In genomic region chr9:21469032-21470024, GRCm38 (mm10) we compare ENCODE assay signal across 8 mouse cellular contexts. TPM values are rescaled to one million over a fixed set of nuclear protein-coding genes. Genes with fewer than 3 reads are reported as not detected.
A peak's percentile ranks its signal among the peaks of the same experiment; 100 is the strongest.
DNase-seq lines count a peak whose midpoint lies in the region; ATAC-seq and TF ChIP-seq lines count a peak whose summit lies in the region.

No protein-coding gene starts in this region.

- no peak overlapping the region for H3K9ac ChIP-seq in forebrain, embryonic 14.5 days (ENCODE audit: low read length)
- no peak overlapping the region for H3K9ac ChIP-seq in forebrain, embryonic 12.5 days
- H3K9ac ChIP-seq in kidney, postnatal 0 days (ENCODE audit: low read depth, low read length), result no peak overlapping the region
- H3K9ac ChIP-seq in lung, embryonic 14.5 days, result no peak overlapping the region

- 86% methylated on average over 20 of the region's 20 CpGs for WGBS in forebrain, embryonic 14.5 days
- 91% methylated on average over 20 of the region's 20 CpGs for WGBS in forebrain, embryonic 12.5 days
- WGBS in kidney, postnatal 0 days, result 87% methylated on average over 20 of the region's 20 CpGs
- WGBS in lung, embryonic 14.5 days, result 80% methylated on average over 20 of the region's 20 CpGs

- no peak overlapping the region for H3K4me3 ChIP-seq in forebrain, embryonic 14.5 days (ENCODE audit: low read depth, low read length)
- no peak overlapping the region for H3K4me3 ChIP-seq in forebrain, embryonic 12.5 days (replicated peaks)
- H3K4me3 ChIP-seq in kidney, postnatal 0 days (replicated peaks; ENCODE audit: low read depth, low read length), result no peak overlapping the region
- H3K4me3 ChIP-seq in lung, embryonic 14.5 days (ENCODE audit: low read depth, low read length), result no peak overlapping the region

- TF ChIP-seq CTCF in kidney, postnatal 0 days (IDR thresholded peaks at IDR 0.05; ENCODE audit: low read depth), result peak; percentile 76
- peak; percentile 68 for TF ChIP-seq CTCF in lung, embryonic 14.5 days (IDR thresholded peaks at IDR 0.05; ENCODE audit: low read depth)

- no peak overlapping the region for H3K4me2 ChIP-seq in forebrain, embryonic 14.5 days (ENCODE audit: low read length)
- H3K4me2 ChIP-seq in forebrain, embryonic 12.5 days, result no peak overlapping the region
- no peak overlapping the region for H3K4me2 ChIP-seq in kidney, postnatal 0 days (ENCODE audit: low read length)
- no peak overlapping the region for H3K4me2 ChIP-seq in lung, embryonic 14.5 days

- H3K4me1 ChIP-seq in forebrain, embryonic 14.5 days (ENCODE audit: control insufficient read depth, insufficient read depth, low read length), result no peaks in the 10 kb centered on the region
- H3K4me1 ChIP-seq in forebrain, embryonic 12.5 days, result no peaks in the 10 kb centered on the region
- no peaks in the 10 kb centered on the region for H3K4me1 ChIP-seq in kidney, postnatal 0 days (replicated peaks; ENCODE audit: insufficient read depth, low read length)
- H3K4me1 ChIP-seq in lung, embryonic 14.5 days (ENCODE audit: insufficient read depth), result no peaks in the 10 kb centered on the region

- no peaks in the 10 kb centered on the region for H3K9me3 ChIP-seq in forebrain, embryonic 14.5 days (replicated peaks; ENCODE audit: control insufficient read depth, low read length)
- no peaks in the 10 kb centered on the region for H3K9me3 ChIP-seq in forebrain, embryonic 12.5 days
- no peaks in the 10 kb centered on the region for H3K9me3 ChIP-seq in kidney, postnatal 0 days (replicated peaks; ENCODE audit: low read length)
- H3K9me3 ChIP-seq in lung, embryonic 14.5 days (ENCODE audit: low read depth, low read length), result no peaks in the 10 kb centered on the region

- peaks cover 73% of the 10 kb centered on the region for H3K36me3 ChIP-seq in forebrain, embryonic 14.5 days (ENCODE audit: control insufficient read depth, insufficient read depth, low read length)
- peaks cover 76% of the 10 kb centered on the region for H3K36me3 ChIP-seq in forebrain, embryonic 12.5 days (replicated peaks)
- peaks cover 45% of the 10 kb centered on the region for H3K36me3 ChIP-seq in kidney, postnatal 0 days (ENCODE audit: insufficient read depth, low read length)
- peaks cover 76% of the 10 kb centered on the region for H3K36me3 ChIP-seq in lung, embryonic 14.5 days (ENCODE audit: insufficient read depth)

- H3K27me3 ChIP-seq in forebrain, embryonic 14.5 days (replicated peaks; ENCODE audit: control insufficient read depth, insufficient read depth, low read length), result no peaks in the 10 kb centered on the region
- no peaks in the 10 kb centered on the region for H3K27me3 ChIP-seq in forebrain, embryonic 12.5 days
- no peaks in the 10 kb centered on the region for H3K27me3 ChIP-seq in kidney, postnatal 0 days (ENCODE audit: insufficient read depth, low read length)
- no peaks in the 10 kb centered on the region for H3K27me3 ChIP-seq in lung, embryonic 14.5 days (ENCODE audit: insufficient read depth, low read length)

- peak; percentile 12 for DNase-seq in forebrain, embryonic 14.5 days (ENCODE audit: low spot score)
- DNase-seq in urinary bladder, postnatal 36 days (ENCODE audit: low spot score in 2 of 2), result peak; percentile 37 to 38
- no peak for DNase-seq in urinary bladder, postnatal 10 days (ENCODE audit: low spot score)
- DNase-seq in embryo, embryonic 9.5 days (ENCODE audit: extremely low spot score), result peak; percentile 38
- no peak for DNase-seq in kidney, postnatal 0 days (ENCODE audit: low spot score)
- peak; percentile 56 for DNase-seq in lung, embryonic 14.5 days
- DNase-seq in spleen, postnatal 36 days (ENCODE audit: low spot score in 2 of 2), result peak; percentile 45 to 66

- ATAC-seq in forebrain, embryonic 14.5 days, result no peak
- ATAC-seq in forebrain, embryonic 12.5 days (ENCODE audit: low FRiP score), result no peak
- ATAC-seq in kidney, postnatal 0 days (replicated peaks; ENCODE audit: low FRiP score, low read depth), result no peak
- ATAC-seq in lung, embryonic 14.5 days (ENCODE audit: insufficient read depth), result no peak

- H3K27ac ChIP-seq in forebrain, embryonic 14.5 days (ENCODE audit: low read depth, low read length), result no peak overlapping the region
- no peak overlapping the region for H3K27ac ChIP-seq in forebrain, embryonic 12.5 days
- H3K27ac ChIP-seq in kidney, postnatal 0 days, result no peak overlapping the region
- no peak overlapping the region for H3K27ac ChIP-seq in lung, embryonic 14.5 days (ENCODE audit: low read depth)

RNA-seq across cellular contexts. Expression of gene Tmed1, which starts 40.7 kb away (rescaled TPM):
- 56.9 and 58.3 TPM in 2 replicates for polyA plus RNA-seq in forebrain, embryonic 14.5 days (2014; fragmentation: Nextera tagmentation; extraction: Ambion mirVana)
- polyA plus RNA-seq in forebrain, embryonic 12.5 days (2016; fragmentation: Nextera tagmentation; extraction: Ambion mirVana), result 68.0 and 68.2 TPM in 2 replicates
- polyA plus RNA-seq in kidney, postnatal 0 days (2015; fragmentation: Nextera tagmentation; extraction: Ambion mirVana), result 128 and 131 TPM in 2 replicates
- polyA plus RNA-seq in lung, embryonic 14.5 days (2014; fragmentation: Nextera tagmentation; extraction: Ambion mirVana), result 106 and 108 TPM in 2 replicates

RNA-seq across cellular contexts. Expression of gene Dnm2, which starts 44.6 kb away (rescaled TPM):
- polyA plus RNA-seq in forebrain, embryonic 14.5 days (2014; fragmentation: Nextera tagmentation; extraction: Ambion mirVana), result 54.2 and 65.3 TPM in 2 replicates
- 73.8 and 78.4 TPM in 2 replicates for polyA plus RNA-seq in forebrain, embryonic 12.5 days (2016; fragmentation: Nextera tagmentation; extraction: Ambion mirVana)
- polyA plus RNA-seq in kidney, postnatal 0 days (2015; fragmentation: Nextera tagmentation; extraction: Ambion mirVana), result 68.0 and 68.9 TPM in 2 replicates
- 67.9 and 71.8 TPM in 2 replicates for polyA plus RNA-seq in lung, embryonic 14.5 days (2014; fragmentation: Nextera tagmentation; extraction: Ambion mirVana)

RNA-seq across cellular contexts. Expression of gene AB124611, which starts 56.6 kb away (rescaled TPM):
- 0.74 and 1.9 TPM in 2 replicates for polyA plus RNA-seq in forebrain, embryonic 14.5 days (2014; fragmentation: Nextera tagmentation; extraction: Ambion mirVana)
- 4.9 and 7.2 TPM in 2 replicates for polyA plus RNA-seq in forebrain, embryonic 12.5 days (2016; fragmentation: Nextera tagmentation; extraction: Ambion mirVana)
- 2.3 and 2.6 TPM in 2 replicates for polyA plus RNA-seq in kidney, postnatal 0 days (2015; fragmentation: Nextera tagmentation; extraction: Ambion mirVana)
- 3.0 and 3.8 TPM in 2 replicates for polyA plus RNA-seq in lung, embryonic 14.5 days (2014; fragmentation: Nextera tagmentation; extraction: Ambion mirVana)

RNA-seq across cellular contexts. Expression of gene Qtrt1, which starts 57.7 kb away (rescaled TPM):
- polyA plus RNA-seq in forebrain, embryonic 14.5 days (2014; fragmentation: Nextera tagmentation; extraction: Ambion mirVana), result 51.4 and 53.7 TPM in 2 replicates
- 43.5 and 50.8 TPM in 2 replicates for polyA plus RNA-seq in forebrain, embryonic 12.5 days (2016; fragmentation: Nextera tagmentation; extraction: Ambion mirVana)
- polyA plus RNA-seq in kidney, postnatal 0 days (2015; fragmentation: Nextera tagmentation; extraction: Ambion mirVana), result 41.1 and 42.0 TPM in 2 replicates
- polyA plus RNA-seq in lung, embryonic 14.5 days (2014; fragmentation: Nextera tagmentation; extraction: Ambion mirVana), result 49.0 and 55.1 TPM in 2 replicates

Comparison
In these comparisons a context has a peak if more than half of its experiments do, and no peak if none do; other contexts are left out.
1. DNase-seq: peak in forebrain, embryonic 14.5 days (single experiment), urinary bladder, postnatal 36 days (2 of 2), embryo, embryonic 9.5 days (single experiment), lung, embryonic 14.5 days (single experiment) and spleen, postnatal 36 days (2 of 2); none in urinary bladder, postnatal 10 days (single experiment) and kidney, postnatal 0 days (single experiment).